Mouse (Mus musculus): ENCODE measurements at regions not wholly inside any gene's neighbourhood (a gene's known extent, or its start where the extent isn't known, plus 50 kb on each side); places are given as distances from the start of the nearest gene placed in this dataset.

DNA sequence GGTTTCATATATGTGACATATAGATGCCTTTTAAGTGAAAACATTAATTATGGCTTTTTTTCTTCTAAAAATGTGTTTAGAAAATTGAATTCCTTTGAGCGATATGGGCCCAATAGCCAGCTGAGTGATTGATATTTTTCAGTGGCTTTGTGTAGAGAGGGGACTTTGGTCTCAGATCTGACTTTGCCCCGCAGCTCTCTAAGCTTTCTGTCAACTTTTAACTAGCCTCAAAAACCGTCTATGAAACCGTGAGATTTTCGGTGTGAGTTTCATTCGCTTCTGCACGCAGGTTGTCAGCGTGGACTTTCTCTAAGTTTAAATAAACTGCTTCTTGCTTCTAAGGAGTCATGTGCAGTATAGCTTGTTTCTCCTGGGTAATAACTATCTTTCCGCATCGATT, 467.3 kb downstream of the Etnk1 start:
- Histone ChIP-seq H3K4me1 (ENCODE audit: control insufficient read depth in 1 of 2, insufficient read depth in 2 of 2) (peaks cover 0 to 5% of the 10 kb centered on the region in 2 experiments; a peak in 1 of 4 replicates), H3K27me3 (replicated peaks) (no peaks in the 10 kb centered on the region), H3K36me3 (replicated peaks in 1 of 2; ENCODE audit: control insufficient read depth in 1 of 2, insufficient read depth in 1 of 2, low read length in 1 of 2) (no peaks in the 10 kb centered on the region), H3K4me2 (ENCODE audit: insufficient read depth, low read depth, poor library complexity, severe bottlenecking) (no peak overlapping the region), H3K27ac (ENCODE audit: insufficient read depth, low read depth) (no peak overlapping the region), H3K9ac (ENCODE audit: insufficient read depth, low read depth) (no peak overlapping the region), H3K79me2 (replicated peaks; ENCODE audit: control insufficient read depth, extremely low read depth, insufficient read depth, poor library complexity, severe bottlenecking) (no peaks in the 10 kb centered on the region), H3K9me3 (replicated peaks; ENCODE audit: low read length) (no peaks in the 10 kb centered on the region), H3K4me3 (replicated peaks in 1 of 3; ENCODE audit: low read depth in 2 of 3, low read length in 2 of 3, poor library complexity in 1 of 3) (no peak overlapping the region)
- no peak for DNase-seq (ENCODE audit: extremely low read depth)
- no peak for TF ChIP-seq EP300 (IDR thresholded peaks at IDR 0.05; ENCODE audit: low read length)
- no peak for TF ChIP-seq MYC (IDR thresholded peaks at IDR 0.05; ENCODE audit: low read depth, low read length)
- no peak for TF ChIP-seq NRF1 (IDR thresholded peaks at IDR 0.05; ENCODE audit: low read depth, low read length)
- TF ChIP-seq RAD21 (IDR thresholded peaks at IDR 0.05; ENCODE audit: low read depth, low read length) = no peak
- no peak for TF ChIP-seq MXI1 (IDR thresholded peaks at IDR 0.05; ENCODE audit: low read depth, low read length)
- TF ChIP-seq POLR2A (IDR thresholded peaks at IDR 0.05; ENCODE audit: low read depth, low read length) = no peak
- TF ChIP-seq MAX (IDR thresholded peaks at IDR 0.05; ENCODE audit: low read length) = no peak
- no peak for TF ChIP-seq SIN3A (IDR thresholded peaks at IDR 0.05; ENCODE audit: low read length)
- TF ChIP-seq ZNF384 (IDR thresholded peaks at IDR 0.05; ENCODE audit: low read depth, low read length) = no peak
- TF ChIP-seq USF2 (conservative IDR thresholded peaks at IDR 0.05; ENCODE audit: low read depth, low read length) = no peak
- no peak for TF ChIP-seq MAFK (IDR thresholded peaks at IDR 0.05; ENCODE audit: insufficient replicate concordance, low read length)
- TF ChIP-seq SMC3 (IDR thresholded peaks at IDR 0.05; ENCODE audit: low read depth, low read length) = no peak
- dilution Hi-C loops (cut with MboI; ENCODE audit: extremely low pct_ligation_motif_present, extremely low pct_unique_long_range_greater_than_20kb, low sequenced_read_pairs) = no loop called here
- in situ Hi-C loops (cut with MboI; ENCODE audit: low pct_ligation_motif_present, low pct_unique_long_range_greater_than_20kb, low sequenced_read_pairs) = no loop called here

DNA sequence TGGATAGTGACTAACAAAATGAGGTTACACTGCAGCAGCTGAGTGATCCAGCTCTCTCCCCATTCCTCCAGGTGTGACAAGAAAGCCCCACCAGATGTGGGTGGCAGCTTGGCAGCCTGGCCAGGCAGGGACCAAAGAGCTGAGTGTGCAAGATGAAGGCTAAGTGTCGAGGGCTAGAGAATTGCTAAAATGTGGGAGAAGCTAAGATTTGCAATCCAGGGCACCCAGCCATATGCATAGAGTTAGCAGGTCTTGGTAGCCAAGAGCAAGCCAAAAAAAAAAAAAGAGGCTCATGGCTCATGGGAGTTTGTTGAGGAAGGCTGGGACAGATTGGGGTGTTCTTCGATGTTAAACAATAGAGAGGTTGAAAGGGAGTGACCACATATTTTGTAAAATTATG, 468.0 kb downstream of the Etnk1 start:
- Histone ChIP-seq H3K4me3 (replicated peaks in 1 of 3; ENCODE audit: low read depth in 2 of 3, low read length in 2 of 3, poor library complexity in 1 of 3) (no peak overlapping the region), H3K27me3 (replicated peaks) (no peaks in the 10 kb centered on the region), H3K4me1 (ENCODE audit: control insufficient read depth in 1 of 2, insufficient read depth in 2 of 2) (peaks cover 0 to 5% of the 10 kb centered on the region in 2 experiments; a peak in 1 of 4 replicates), H3K36me3 (replicated peaks in 1 of 2; ENCODE audit: control insufficient read depth in 1 of 2, insufficient read depth in 1 of 2, low read length in 1 of 2) (no peaks in the 10 kb centered on the region), H3K27ac (ENCODE audit: insufficient read depth, low read depth) (no peak overlapping the region), H3K4me2 (ENCODE audit: insufficient read depth, low read depth, poor library complexity, severe bottlenecking) (no peak overlapping the region), H3K9me3 (replicated peaks; ENCODE audit: low read length) (no peaks in the 10 kb centered on the region), H3K79me2 (replicated peaks; ENCODE audit: control insufficient read depth, extremely low read depth, insufficient read depth, poor library complexity, severe bottlenecking) (no peaks in the 10 kb centered on the region), H3K9ac (ENCODE audit: insufficient read depth, low read depth) (no peak overlapping the region)
- dilution Hi-C loops (cut with MboI; ENCODE audit: extremely low pct_ligation_motif_present, extremely low pct_unique_long_range_greater_than_20kb, low sequenced_read_pairs) = no loop called here
- DNase-seq (ENCODE audit: extremely low read depth) = no peak
- no peak for TF ChIP-seq ELF1 (IDR thresholded peaks at IDR 0.05; ENCODE audit: low read depth, low read length)
- no peak for TF ChIP-seq TCF12 (IDR thresholded peaks at IDR 0.05; ENCODE audit: low read depth, low read length)
- no peak for TF ChIP-seq MAFK (IDR thresholded peaks at IDR 0.05; ENCODE audit: insufficient replicate concordance, low read length)
- TF ChIP-seq TBP (conservative IDR thresholded peaks at IDR 0.05; ENCODE audit: low read depth, low read length) = no peak
- TF ChIP-seq PAX5 (IDR thresholded peaks at IDR 0.05; ENCODE audit: low read length) = no peak
- in situ Hi-C loops (cut with MboI; ENCODE audit: low pct_ligation_motif_present, low pct_unique_long_range_greater_than_20kb, low sequenced_read_pairs) = no loop called here

DNA sequence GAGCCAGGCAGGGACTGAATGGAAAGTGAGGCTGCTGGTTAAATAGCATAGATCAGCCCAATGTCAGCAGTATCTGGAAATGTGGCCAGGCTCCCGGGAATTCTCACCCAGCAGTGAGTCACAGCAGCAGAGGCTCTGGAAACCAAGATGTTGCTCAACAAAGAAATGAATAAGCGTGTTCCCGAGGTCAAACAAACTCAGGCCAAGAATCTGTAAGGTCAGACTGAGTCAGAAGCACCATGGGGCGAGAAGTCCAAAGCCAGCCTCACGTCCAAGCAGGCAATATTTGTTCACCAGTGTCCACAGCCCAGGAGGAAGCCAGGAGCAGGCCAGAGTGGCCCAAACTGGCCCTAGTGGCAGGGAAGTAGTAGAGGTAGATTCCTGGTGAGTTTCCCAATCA, 473.6 kb downstream of the Etnk1 start:
- no peak overlapping the region for H3K9ac ChIP-seq (ENCODE audit: insufficient read depth, low read depth)

More for the DNA sequence above, 473.6 kb downstream of the Etnk1 start:
- H3K9me3 ChIP-seq (replicated peaks; ENCODE audit: low read length) = no peaks in the 10 kb centered on the region
- DNase-seq (ENCODE audit: extremely low read depth) = no peak
- H3K27me3 ChIP-seq (replicated peaks) = no peaks in the 10 kb centered on the region
- in situ Hi-C loops (cut with MboI; ENCODE audit: low pct_ligation_motif_present, low pct_unique_long_range_greater_than_20kb, low sequenced_read_pairs) (no loop called here), dilution Hi-C loops (cut with MboI; ENCODE audit: extremely low pct_ligation_motif_present, extremely low pct_unique_long_range_greater_than_20kb, low sequenced_read_pairs) (no loop called here)
- no peaks in the 10 kb centered on the region for H3K36me3 ChIP-seq (replicated peaks in 1 of 2; ENCODE audit: control insufficient read depth in 1 of 2, insufficient read depth in 1 of 2, low read length in 1 of 2)
- H3K4me3 ChIP-seq (replicated peaks in 1 of 3; ENCODE audit: low read depth in 2 of 3, low read length in 2 of 3, poor library complexity in 1 of 3) = no peak overlapping the region
- no peak for TF ChIP-seq MYC (IDR thresholded peaks at IDR 0.05; ENCODE audit: low read depth, low read length)
- no peak for TF ChIP-seq MAZ (IDR thresholded peaks at IDR 0.05; ENCODE audit: low read depth, low read length)
- TF ChIP-seq CHD2 (IDR thresholded peaks at IDR 0.05; ENCODE audit: low read length) = no peak
- TF ChIP-seq USF2 (conservative IDR thresholded peaks at IDR 0.05; ENCODE audit: low read depth, low read length) = no peak
- no peak for TF ChIP-seq CHD1 (IDR thresholded peaks at IDR 0.05; ENCODE audit: low read depth, low read length)
- no peak for TF ChIP-seq MXI1 (IDR thresholded peaks at IDR 0.05; ENCODE audit: low read depth, low read length)
- no peak for TF ChIP-seq NELFE (IDR thresholded peaks at IDR 0.05; ENCODE audit: low read depth, low read length)
- TF ChIP-seq GABPA (IDR thresholded peaks at IDR 0.05; ENCODE audit: insufficient replicate concordance, low read depth, low read length) = no peak
- no peak for TF ChIP-seq NRF1 (IDR thresholded peaks at IDR 0.05; ENCODE audit: low read depth, low read length)
- TF ChIP-seq MAFK (IDR thresholded peaks at IDR 0.05; ENCODE audit: insufficient replicate concordance, low read length) = no peak
- no peak for TF ChIP-seq KAT2A (IDR thresholded peaks at IDR 0.05; ENCODE audit: insufficient replicate concordance, low read length)
- no peak for TF ChIP-seq PAX5 (IDR thresholded peaks at IDR 0.05; ENCODE audit: low read length)
- TF ChIP-seq RCOR1 (conservative IDR thresholded peaks at IDR 0.05; ENCODE audit: low read depth, low read length) = no peak
- H3K4me2 ChIP-seq (ENCODE audit: insufficient read depth, low read depth, poor library complexity, severe bottlenecking) = no peak overlapping the region
- H3K27ac ChIP-seq (ENCODE audit: insufficient read depth, low read depth) = no peak overlapping the region
- H3K79me2 ChIP-seq (replicated peaks; ENCODE audit: control insufficient read depth, extremely low read depth, insufficient read depth, poor library complexity, severe bottlenecking) = no peaks in the 10 kb centered on the region
- no peaks in the 10 kb centered on the region for H3K4me1 ChIP-seq (ENCODE audit: control insufficient read depth in 1 of 2, insufficient read depth in 2 of 2)

Measured in CH12.LX (cell line).